Mouse (Mus musculus) lung, adult 18-20 months (tissue): ENCODE results near the gene Crhbp.
A peak's percentile ranks its signal among the peaks of the same experiment; 100 is the strongest.

Experiments
- DNase-seq, 2 experiments: peaks; one replicate each; pipeline ENCODE4 v3.0.0; 2022; ENCODE audit warnings: mixed read lengths in 2 of 2

The Crhbp gene

DNA sequence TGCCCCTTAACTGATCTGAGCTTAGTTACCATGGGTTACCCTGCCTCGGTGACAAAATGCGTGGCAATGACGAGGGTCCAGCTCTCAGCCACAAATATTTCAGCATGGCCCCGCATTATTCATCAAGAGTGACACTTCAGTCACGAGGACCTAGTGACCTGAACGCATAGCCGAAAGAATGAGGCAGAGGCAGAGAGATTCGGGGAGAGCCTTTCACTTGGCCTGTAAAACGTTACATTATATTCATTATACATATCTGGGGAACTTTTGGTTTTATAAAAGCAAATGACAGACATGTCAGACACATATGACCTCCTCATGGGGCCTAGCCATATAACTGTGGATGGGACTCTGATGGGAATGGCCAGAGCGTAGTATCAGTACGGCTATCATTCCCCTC lies at the start of gene Crhbp:
Crhbp (minus strand) TSS at position 101 of the 400 bp plus-strand sequence.
- DNase-seq, result no peak

DNA sequence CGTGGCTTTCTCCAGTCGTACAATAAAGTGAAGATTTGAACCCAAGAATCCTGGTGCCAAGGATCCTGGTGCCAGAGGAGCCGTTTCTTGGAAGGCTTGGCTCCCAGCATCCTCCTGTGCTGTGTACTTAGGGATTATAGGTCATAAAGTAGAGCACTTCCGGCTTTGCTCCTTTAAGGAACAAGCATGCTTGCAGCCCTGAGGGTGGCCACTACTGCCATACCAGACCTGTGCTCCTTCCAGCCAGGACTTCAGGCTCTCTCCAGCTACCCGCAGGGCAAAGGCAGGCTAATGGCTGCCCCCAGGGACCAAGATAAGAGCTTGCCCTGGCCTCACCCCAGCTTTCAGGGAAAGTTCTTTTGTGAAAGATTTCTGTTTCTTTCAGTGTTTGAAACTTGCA lies 48.6 kb upstream of the Crhbp start:
- peak in 1 of 2 experiments; percentile 11 for DNase-seq

DNA sequence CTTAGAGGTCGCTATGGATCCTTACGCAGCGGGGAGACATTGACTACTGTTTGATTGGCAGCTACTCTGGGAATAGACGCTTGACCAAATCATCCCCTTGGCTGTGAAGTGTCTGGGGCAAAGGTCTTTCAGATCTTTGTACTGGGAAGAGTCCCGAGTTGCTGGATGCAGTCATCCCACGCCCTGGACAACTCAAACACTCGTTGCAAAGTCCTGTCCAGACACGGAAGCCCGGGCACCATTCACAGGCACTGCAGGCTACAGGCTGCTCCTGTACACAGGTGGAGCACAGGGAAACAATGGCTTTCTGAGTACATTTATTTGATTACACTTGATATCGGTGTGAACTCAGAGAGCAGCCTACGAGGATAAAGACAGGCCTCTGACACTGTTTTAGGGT lies 46.6 kb upstream of the Crhbp start:
- no peak for DNase-seq

GRCm38 (mm10) chr13:95484664-95485063 lies 39.9 kb upstream of the Crhbp start:
- peak; percentile 35 to 49 for DNase-seq

GRCm38 (mm10) chr13:95481428-95481827 lies 36.7 kb upstream of the Crhbp start:
- peak; percentile 56 to 67 for DNase-seq

- DNase-seq, result no peak
Measured at GRCm38 (mm10) chr13:95478671-95479413, 34.1 kb upstream of the Crhbp start, which contains the start of gene S100z. Gene S100z, minus strand, starts transcription at chr13:95478721.

DNA sequence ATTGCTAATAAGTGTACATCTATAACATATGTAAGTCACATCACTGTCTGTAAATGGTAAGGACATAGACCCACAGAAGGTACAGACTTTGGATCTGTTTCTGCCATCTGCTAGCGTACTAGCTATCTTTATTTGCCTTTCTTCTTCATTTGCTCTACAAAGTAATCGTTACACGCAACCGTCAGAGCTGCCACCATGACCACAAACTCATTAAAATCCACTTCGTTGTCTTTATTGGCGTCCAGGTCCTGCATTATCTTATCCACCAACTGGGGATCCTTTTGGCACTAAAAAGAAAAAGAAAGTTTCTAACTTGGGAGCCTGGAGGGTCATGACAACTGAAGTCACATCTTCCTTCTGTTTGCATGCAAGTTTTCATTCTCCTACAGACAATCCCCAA lies 32.4 kb upstream of the Crhbp start:
- DNase-seq, result no peak

GRCm38 (mm10) chr13:95475124-95475523 lies 30.4 kb upstream of the Crhbp start:
- no peak for DNase-seq

- DNase-seq, result no peak
Measured at GRCm38 (mm10) chr13:95474294-95474693, 29.6 kb upstream of the Crhbp start.

DNA sequence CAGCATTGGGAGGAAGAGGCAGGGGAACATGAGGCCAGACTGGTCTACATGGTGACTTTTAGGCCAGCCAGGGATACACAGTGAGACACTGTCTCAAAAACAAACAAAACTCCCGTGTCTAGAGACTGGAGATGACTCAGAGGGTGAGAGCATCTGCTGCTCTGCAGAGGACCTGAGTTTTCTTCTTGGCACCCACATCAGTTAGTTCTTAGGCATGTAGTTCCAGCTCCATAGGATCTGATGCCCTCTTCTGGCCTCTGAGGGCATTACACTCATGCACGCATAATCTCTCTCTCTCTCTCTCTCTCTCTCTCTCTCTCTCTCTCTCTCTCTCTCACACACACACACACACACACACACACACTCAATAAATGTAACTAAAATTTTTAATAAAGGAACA lies 26.2 kb upstream of the Crhbp start:
- DNase-seq, result no peak

DNA sequence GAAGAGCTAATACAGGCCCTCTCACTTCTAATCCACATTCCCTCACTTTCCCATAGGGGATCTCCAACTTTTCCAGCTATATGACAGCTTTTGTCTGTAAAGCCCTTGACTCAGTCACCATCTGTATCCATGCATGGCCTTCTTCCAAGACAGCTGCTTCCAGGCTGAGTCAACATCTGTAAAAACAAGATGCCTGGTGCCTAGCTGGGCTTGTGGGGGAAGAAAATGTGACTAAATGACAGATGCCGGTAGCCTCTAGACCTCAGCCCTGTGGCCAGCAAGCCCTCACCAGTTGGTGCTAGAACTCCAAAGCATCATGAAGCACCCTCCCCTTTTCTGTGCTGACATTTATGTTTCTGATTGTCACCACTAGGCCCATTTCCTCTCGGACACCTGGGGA lies 6.8 kb upstream of the Crhbp start:
- no peak for DNase-seq

- no peak for DNase-seq
Measured at GRCm38 (mm10) chr13:95450636-95451210, 6.0 kb upstream of the Crhbp start.

DNA sequence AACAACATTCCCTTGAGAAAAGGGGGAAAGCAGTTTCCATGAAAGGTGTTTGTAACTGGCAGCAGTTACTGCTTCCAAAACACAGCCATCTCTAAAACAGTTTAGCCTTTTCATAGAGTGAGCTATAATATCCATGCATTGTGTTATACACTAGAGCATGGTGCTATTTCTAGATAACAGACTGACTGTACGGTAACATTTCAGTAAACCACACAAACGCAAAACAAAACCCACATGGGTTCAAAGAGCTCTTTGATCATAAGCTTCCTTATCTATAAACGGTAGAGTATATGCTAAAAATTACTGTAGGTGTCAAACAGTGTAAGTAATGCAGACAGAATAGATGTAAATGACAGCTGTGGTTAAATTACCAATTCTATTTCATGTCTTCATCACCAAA lies 5.0 kb upstream of the Crhbp start:
- DNase-seq, result no peak

GRCm38 (mm10) chr13:95444291-95444690 lies 433 bp downstream of the Crhbp start:
- DNase-seq, result no peak

- peak in 1 of 2 experiments; percentile 4 for DNase-seq
Measured at GRCm38 (mm10) chr13:95443376-95444233, 1.1 kb downstream of the Crhbp start.

- no peak for DNase-seq
Measured at GRCm38 (mm10) chr13:95442901-95443300, 1.8 kb downstream of the Crhbp start.

- no peak for DNase-seq
Measured at GRCm38 (mm10) chr13:95439569-95439968, 5.2 kb downstream of the Crhbp start.

- no peak for DNase-seq
Measured at GRCm38 (mm10) chr13:95431760-95432159, 13.0 kb downstream of the Crhbp start.

DNA sequence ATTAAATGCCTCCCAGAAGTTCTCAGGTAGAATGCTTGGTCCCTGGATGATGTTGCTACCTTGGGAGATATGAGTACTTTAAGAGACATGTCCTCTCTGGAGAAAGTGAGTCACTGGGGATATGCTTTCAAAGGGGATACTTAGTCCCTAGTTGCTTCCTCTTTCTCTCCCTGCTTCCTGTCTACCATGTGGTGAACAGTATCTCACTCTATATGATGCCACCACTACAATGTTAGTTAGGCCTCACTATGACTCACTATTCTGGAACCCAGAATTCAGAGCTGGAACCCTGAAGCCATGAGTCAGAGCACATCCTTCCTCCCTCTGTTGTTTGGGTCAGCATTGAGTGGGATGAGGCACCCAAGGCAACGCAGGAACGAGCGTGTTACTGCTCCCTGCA lies 17.2 kb downstream of the Crhbp start:
- no peak for DNase-seq

DNA sequence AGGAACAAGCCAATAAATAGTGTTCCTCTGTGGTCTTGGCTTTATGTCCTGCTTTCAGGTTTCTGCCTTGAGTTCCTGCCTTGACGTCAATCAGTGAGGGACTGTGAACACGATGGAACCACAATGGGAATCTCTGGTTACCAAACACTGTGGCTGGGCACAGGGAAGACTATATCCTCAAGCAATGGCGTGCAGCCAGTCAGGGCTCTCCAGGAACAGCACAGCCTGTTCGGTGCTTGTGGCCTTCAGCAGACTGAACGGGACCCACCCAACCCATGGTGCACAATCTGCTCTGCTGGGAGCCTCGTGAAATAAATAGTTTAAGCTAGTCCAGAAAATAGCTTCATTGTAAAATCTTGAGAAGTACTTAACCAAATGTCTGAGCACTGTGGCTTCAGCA lies 18.3 kb downstream of the Crhbp start:
- DNase-seq, result peak in 1 of 2 experiments; percentile 5

GRCm38 (mm10) chr13:95425484-95425883 lies 19.2 kb downstream of the Crhbp start:
- no peak for DNase-seq

DNA sequence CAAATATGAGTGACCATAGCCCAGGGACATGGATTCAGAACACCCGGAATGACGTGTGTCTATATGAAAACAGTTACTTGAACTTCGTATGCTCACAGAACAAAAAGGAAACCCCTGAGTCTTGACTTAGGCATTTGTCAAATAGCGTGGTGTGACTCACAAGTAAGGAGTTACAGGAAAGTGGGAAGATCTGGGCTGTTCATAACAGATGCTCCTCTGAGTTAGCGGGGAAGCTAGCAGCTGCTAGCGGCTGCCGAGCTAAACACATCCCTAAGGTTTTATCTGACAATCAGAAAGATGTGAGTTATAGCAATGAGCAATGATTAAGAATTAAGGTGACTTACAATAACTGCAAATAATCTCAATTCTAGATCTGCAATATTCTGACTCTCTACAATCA lies 19.8 kb downstream of the Crhbp start:
- DNase-seq, result no peak

DNA sequence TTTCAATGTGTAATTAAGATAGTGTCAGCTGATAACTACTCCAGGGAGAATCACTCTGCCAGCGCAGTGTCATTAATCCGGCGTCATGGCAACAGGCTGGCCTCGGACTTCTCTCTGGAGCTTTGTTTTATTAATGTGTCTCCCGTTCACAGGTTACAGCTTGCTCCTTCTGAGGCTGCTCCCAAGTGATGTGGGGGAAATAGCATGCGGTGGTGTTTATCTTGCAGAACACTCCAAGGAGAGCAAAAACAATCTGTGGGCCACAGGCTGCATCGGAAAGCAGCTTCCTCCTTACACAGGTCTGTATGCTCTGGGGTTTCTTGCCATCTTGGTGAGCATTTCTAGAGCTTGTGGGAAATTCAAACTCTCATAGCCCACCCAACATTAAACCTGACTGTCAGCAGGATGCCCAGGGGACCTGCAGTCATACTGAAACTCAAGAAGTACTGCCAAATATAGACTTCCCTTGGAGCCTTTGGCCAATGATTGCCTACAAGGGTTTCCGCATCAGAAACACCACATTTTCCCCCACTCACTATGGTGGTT lies 25.4 kb downstream of the Crhbp start:
- no peak for DNase-seq
